Mouse (Mus musculus): ENCODE results near the gene Gm21616.
"Not testable (repeated sequence)": the region's sequence is repeated elsewhere in the genome, so short reads cannot be mapped to it uniquely, and the experiment has no call there.

Gene Gm21616

DNA sequence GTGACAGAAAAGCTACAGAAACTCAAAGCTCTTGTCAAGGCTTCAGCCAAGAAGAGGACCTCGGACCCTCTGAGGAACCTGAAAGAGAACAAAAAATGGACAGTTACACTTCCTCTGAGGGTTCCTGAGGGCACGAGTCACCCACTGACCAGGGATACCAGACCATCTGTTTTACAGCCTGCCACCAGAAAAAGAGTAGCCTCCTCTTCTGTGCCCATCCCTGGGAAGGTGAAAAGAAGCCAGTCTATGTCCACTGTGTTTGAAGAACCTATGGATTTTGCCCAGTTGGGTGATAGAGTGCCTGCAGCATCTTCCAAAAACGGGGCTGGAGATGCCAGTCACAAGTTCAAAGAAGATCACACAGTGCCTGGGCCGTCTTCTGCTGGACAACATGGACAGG, at the start of gene Gm21616:
Gene Gm21616 (plus strand): TSS at position 301 of the 400 bp plus-strand sequence.
- DNase-seq: not testable (repeated sequence)

Measured in liver (tissue).